Comparison of ENCODE assay signal across 9 mouse cellular contexts in the genomic region with DNA sequence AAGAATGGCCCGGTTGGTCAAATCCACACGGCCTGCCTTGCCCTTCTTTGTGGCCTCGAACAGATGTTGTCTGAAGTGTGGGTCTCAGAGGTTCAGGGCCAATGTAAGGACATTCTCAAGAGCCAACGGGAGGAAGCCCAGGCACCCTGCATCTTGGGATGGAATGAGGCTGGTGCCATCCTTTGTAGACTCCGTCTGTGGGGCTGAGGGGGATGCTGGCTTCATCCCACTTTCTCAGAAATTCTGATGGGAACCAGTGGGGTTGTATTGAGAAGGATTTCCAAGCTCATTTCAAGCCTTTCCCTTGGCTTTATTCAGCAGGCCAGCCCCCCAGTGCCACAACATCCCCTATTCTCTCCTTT. TPM values are rescaled to one million over a fixed set of nuclear protein-coding genes. Genes with fewer than 3 reads are reported as not detected.
DNase-seq lines count a peak whose midpoint lies in the region; ATAC-seq and TF ChIP-seq lines count a peak whose summit lies in the region.
"Had no signal": no experiment of that assay in that cellular context is flagged by ENCODE, and none has a peak within 500 bp of the region (broad histone marks: within the 10 kb centered on the region; RNA-seq: fewer than 3 reads in every experiment).

No protein-coding gene starts in this region.

- H3K27me3 ChIP-seq in hindbrain, embryonic 13.5 days: no peaks in the 10 kb centered on the region
- H3K27me3 ChIP-seq in hindbrain, embryonic 12.5 days: no peaks in the 10 kb centered on the region
- no peaks in the 10 kb centered on the region for H3K27me3 ChIP-seq in lung, postnatal 0 days (replicated peaks; ENCODE audit: insufficient read depth, low read length)
- no peaks in the 10 kb centered on the region for H3K27me3 ChIP-seq in hindbrain, postnatal 0 days (ENCODE audit: insufficient read depth, low read length)
- H3K27me3 ChIP-seq in small intestine, adult 2 months (ENCODE audit: control insufficient read depth, insufficient read depth, low read length): no peaks in the 10 kb centered on the region
- H3K27me3 ChIP-seq: liver, embryonic 13.5 days had no signal

- no peak for ATAC-seq in hindbrain, embryonic 13.5 days (ENCODE audit: low FRiP score)
- ATAC-seq in hindbrain, embryonic 12.5 days (ENCODE audit: low FRiP score): no peak
- no peak for ATAC-seq in lung, postnatal 0 days
- no peak; the same call in 1 of the 2 replicates for ATAC-seq in hindbrain, postnatal 0 days

- DNase-seq in lung, postnatal 0 days (ENCODE audit: low spot score): no peak
- no peak for DNase-seq in lung, adult 18-20 months
- no peak for DNase-seq in hindbrain, postnatal 0 days (ENCODE audit: low spot score)
- DNase-seq in spleen, postnatal 10 days (ENCODE audit: low spot score in 2 of 2): no peak
- DNase-seq in gastrocnemius, postnatal 25 days: no peak
- DNase-seq: liver, embryonic 13.5 days had no signal

- no peaks in the 10 kb centered on the region for H3K9me3 ChIP-seq in hindbrain, embryonic 13.5 days
- H3K9me3 ChIP-seq in hindbrain, embryonic 12.5 days (replicated peaks): no peaks in the 10 kb centered on the region
- H3K9me3 ChIP-seq in lung, postnatal 0 days (ENCODE audit: low read length): no peaks in the 10 kb centered on the region
- no peaks in the 10 kb centered on the region for H3K9me3 ChIP-seq in hindbrain, postnatal 0 days (ENCODE audit: low read length)
- H3K9me3 ChIP-seq: liver, embryonic 13.5 days had no signal

- TF ChIP-seq EP300 in lung, postnatal 0 days (IDR thresholded peaks at IDR 0.05): no peak

- H3K27ac ChIP-seq in hindbrain, embryonic 13.5 days: peak overlapping the region; percentile 67
- no peak overlapping the region for H3K27ac ChIP-seq in hindbrain, embryonic 12.5 days
- peak overlapping the region; percentile 66 for H3K27ac ChIP-seq in lung, postnatal 0 days (ENCODE audit: low read length)
- H3K27ac ChIP-seq in hindbrain, postnatal 0 days: peak overlapping the region; percentile 72
- peak overlapping the region; percentile 47 for H3K27ac ChIP-seq in small intestine, adult 2 months (ENCODE audit: insufficient read depth, low read depth, low read length)

- peak overlapping the region; percentile 29; the same call in 1 of the 2 replicates for H3K9ac ChIP-seq in hindbrain, embryonic 13.5 days
- H3K9ac ChIP-seq in hindbrain, embryonic 12.5 days: no peak overlapping the region
- no peak overlapping the region for H3K9ac ChIP-seq in lung, postnatal 0 days (replicated peaks; ENCODE audit: low read depth)
- no peak overlapping the region for H3K9ac ChIP-seq in hindbrain, postnatal 0 days (replicated peaks; ENCODE audit: low read length)
- H3K9ac ChIP-seq: liver, embryonic 13.5 days had no signal

- no peak for TF ChIP-seq POLR2A in small intestine, adult 2 months (IDR thresholded peaks at IDR 0.05; ENCODE audit: low read depth, low read length)

- 90% methylated on average over 5 of the region's 5 CpGs for WGBS in hindbrain, embryonic 13.5 days
- WGBS in hindbrain, embryonic 12.5 days: 92% methylated on average over 5 of the region's 5 CpGs
- 63% methylated on average over 5 of the region's 5 CpGs for WGBS in lung, postnatal 0 days
- 59% methylated on average over 5 of the region's 5 CpGs for WGBS in hindbrain, postnatal 0 days
- 86% methylated on average over 5 of the region's 5 CpGs for WGBS in small intestine, adult 2 months

- no peak for TF ChIP-seq CTCF in lung, postnatal 0 days (IDR thresholded peaks at IDR 0.05)
- TF ChIP-seq CTCF in hindbrain, postnatal 0 days (IDR thresholded peaks at IDR 0.05; ENCODE audit: low read depth): no peak
- no peak for TF ChIP-seq CTCF in small intestine, adult 2 months (IDR thresholded peaks at IDR 0.05; ENCODE audit: extremely low read depth, insufficient read length, insufficient replicate concordance, low read depth, low read length)

- no peaks in the 10 kb centered on the region for H3K36me3 ChIP-seq in hindbrain, embryonic 13.5 days
- H3K36me3 ChIP-seq in hindbrain, embryonic 12.5 days: no peaks in the 10 kb centered on the region
- no peaks in the 10 kb centered on the region for H3K36me3 ChIP-seq in lung, postnatal 0 days (ENCODE audit: insufficient read depth, low read length)
- no peaks in the 10 kb centered on the region for H3K36me3 ChIP-seq in hindbrain, postnatal 0 days (ENCODE audit: insufficient read depth, low read length)
- no peaks in the 10 kb centered on the region for H3K36me3 ChIP-seq in small intestine, adult 2 months (ENCODE audit: control insufficient read depth, insufficient read depth, low read length)
- H3K36me3 ChIP-seq: liver, embryonic 13.5 days had no signal

- H3K4me3 ChIP-seq in hindbrain, embryonic 13.5 days: no peak overlapping the region
- no peak overlapping the region for H3K4me3 ChIP-seq in hindbrain, embryonic 12.5 days
- no peak overlapping the region for H3K4me3 ChIP-seq in lung, postnatal 0 days (ENCODE audit: low read depth, low read length)
- H3K4me3 ChIP-seq in hindbrain, postnatal 0 days (ENCODE audit: low read length): no peak overlapping the region
- no peak overlapping the region for H3K4me3 ChIP-seq in small intestine, adult 2 months (ENCODE audit: low read depth, low read length)
- H3K4me3 ChIP-seq: liver, embryonic 13.5 days had no signal

- H3K4me2 ChIP-seq in hindbrain, embryonic 13.5 days: no peak overlapping the region
- H3K4me2 ChIP-seq in hindbrain, embryonic 12.5 days (replicated peaks): no peak overlapping the region
- H3K4me2 ChIP-seq in lung, postnatal 0 days (replicated peaks; ENCODE audit: low read depth, low read length): no peak overlapping the region
- H3K4me2 ChIP-seq in hindbrain, postnatal 0 days (ENCODE audit: low read depth, low read length): no peak overlapping the region
- H3K4me2 ChIP-seq: liver, embryonic 13.5 days had no signal

- H3K4me1 ChIP-seq in hindbrain, embryonic 13.5 days (replicated peaks): peaks cover 16% of the 10 kb centered on the region
- peaks cover 11% of the 10 kb centered on the region for H3K4me1 ChIP-seq in hindbrain, embryonic 12.5 days
- peaks cover 5% of the 10 kb centered on the region; the same call in 1 of the 2 replicates for H3K4me1 ChIP-seq in lung, postnatal 0 days (ENCODE audit: insufficient read depth, low read depth, low read length)
- peaks cover 4% of the 10 kb centered on the region; the same call in 1 of the 2 replicates for H3K4me1 ChIP-seq in hindbrain, postnatal 0 days (ENCODE audit: insufficient read depth, low read length)
- peaks cover 2% of the 10 kb centered on the region; the same call in 1 of the 2 replicates for H3K4me1 ChIP-seq in small intestine, adult 2 months (ENCODE audit: control insufficient read depth, insufficient read depth, insufficient read length, low read length)

RNA-seq across cellular contexts. Expression of a gene that starts 41.5 kb away (rescaled TPM):
- polyA plus RNA-seq in hindbrain, embryonic 13.5 days (2015; fragmentation: Nextera tagmentation; extraction: Ambion mirVana): 0.31 and 0.36 TPM in 2 replicates
- polyA plus RNA-seq in hindbrain, embryonic 12.5 days (2016; fragmentation: Nextera tagmentation; extraction: Ambion mirVana): 0.30 TPM in 1 of 2 replicates, not detected in the other
- polyA plus RNA-seq in lung, postnatal 0 days (2015; fragmentation: Nextera tagmentation; extraction: Ambion mirVana): 1.1 and 1.6 TPM in 2 replicates
- 0.65 and 1.3 TPM in 2 replicates for total RNA-seq in hindbrain, postnatal 0 days (2014; rRNA removed)
- polyA plus RNA-seq in hindbrain, postnatal 0 days (2015; fragmentation: Nextera tagmentation; extraction: Ambion mirVana): 0.28 and 0.76 TPM in 2 replicates
- 2.7 and 5.8 TPM in 2 replicates for polyA plus RNA-seq in small intestine, adult 2 months (2012; rRNA removed)
- not detected for total RNA-seq in gastrocnemius, postnatal 25 days (2021)
